Mouse (Mus musculus) inflammation-experienced regulatory T-cells, adult 6 months (primary cell): ENCODE measurements around the gene Ube4b. TPM values are rescaled to one million over a fixed set of nuclear protein-coding genes. Genes with fewer than 3 reads are reported as not detected.

ENCODE experiments used
- ATAC-seq: one replicate; pipeline ENCODE4 v1.8.0; 2017
- polyA plus RNA-seq, 3 experiments: library from polyadenylated mRNA; unstranded; fragments of 100-300 nt; shearing (Covaris generic); gene quantifications; one replicate each; pipeline ENCODE4 v1.2.1; 2017

The Ube4b gene
- polyA plus RNA-seq, 3 experiments from 2014 or later, result 9.1 to 18.5 (median 14.7) TPM

GRCm38 (mm10) chr4:149336302-149336701 is 90.2 kb downstream of the Ube4b start:
- no peak for ATAC-seq

- no peak for ATAC-seq
Observed at GRCm38 (mm10) chr4:149334881-149335280, 91.7 kb downstream of the Ube4b start.

- ATAC-seq, result no peak
Observed at GRCm38 (mm10) chr4:149332726-149333125, 93.8 kb downstream of the Ube4b start.

GRCm38 (mm10) chr4:149330495-149330894 is 96.1 kb downstream of the Ube4b start:
- ATAC-seq, result no peak

GRCm38 (mm10) chr4:149328735-149329134 is 97.8 kb downstream of the Ube4b start:
- no peak for ATAC-seq

- no peak for ATAC-seq
Observed at GRCm38 (mm10) chr4:149327281-149327680, 99.3 kb downstream of the Ube4b start.

- no peak for ATAC-seq
Observed at GRCm38 (mm10) chr4:149325411-149326162, 101.0 kb downstream of the Ube4b start.

- ATAC-seq, result no peak
Observed at GRCm38 (mm10) chr4:149323730-149324129, 102.8 kb downstream of the Ube4b start.

GRCm38 (mm10) chr4:149322718-149323117 is 103.8 kb downstream of the Ube4b start:
- no peak for ATAC-seq

GRCm38 (mm10) chr4:149322286-149322685 is 104.3 kb downstream of the Ube4b start:
- peak; percentile 90 for ATAC-seq

GRCm38 (mm10) chr4:149319088-149319487 is 107.5 kb downstream of the Ube4b start:
- no peak for ATAC-seq

- no peak for ATAC-seq
Observed at GRCm38 (mm10) chr4:149317387-149317786, 109.2 kb downstream of the Ube4b start.

- ATAC-seq, result no peak
Observed at GRCm38 (mm10) chr4:149314275-149314837, 112.2 kb downstream of the Ube4b start.

- ATAC-seq, result no peak
Observed at GRCm38 (mm10) chr4:149313558-149314253, 112.8 kb downstream of the Ube4b start.

- no peak for ATAC-seq
Observed at GRCm38 (mm10) chr4:149311996-149312395, 114.6 kb downstream of the Ube4b start.

GRCm38 (mm10) chr4:149308491-149308820 is 118.1 kb downstream of the Ube4b start:
- peak; percentile 65 for ATAC-seq

- ATAC-seq, result peak; percentile 94
Observed at GRCm38 (mm10) chr4:149307596-149308490, 118.7 kb downstream of the Ube4b start, which contains the start of gene Kif1b. Gene Kif1b, minus strand, starts transcription at chr4:149307693.

- peak; percentile 3 for ATAC-seq
Observed at GRCm38 (mm10) chr4:149306712-149307595, 119.6 kb downstream of the Ube4b start.

GRCm38 (mm10) chr4:149305761-149306711 is 120.5 kb downstream of the Ube4b start:
- no peak for ATAC-seq

GRCm38 (mm10) chr4:149304466-149304865 is 122.1 kb downstream of the Ube4b start:
- no peak for ATAC-seq
